17 mouse cellular contexts compared by ENCODE assay signal in genomic region chr19:29608212-29608611, GRCm38 (mm10). TPM values are rescaled to one million over a fixed set of nuclear protein-coding genes. Genes with fewer than 3 reads are reported as not detected.
DNase-seq lines count a peak whose midpoint lies in the region; ATAC-seq and TF ChIP-seq lines count a peak whose summit lies in the region.
"Had no signal": no experiment of that assay in that cellular context is flagged by ENCODE, and none has a peak within 500 bp of the region (broad histone marks: within the 10 kb centered on the region; RNA-seq: fewer than 3 reads in every experiment).

No protein-coding gene starts in this region.

- ATAC-seq in forebrain, postnatal 0 days = peak; percentile 54
- ATAC-seq in forebrain, embryonic 12.5 days (ENCODE audit: low FRiP score) = no peak
- ATAC-seq: forebrain, embryonic 14.5 days; forebrain, embryonic 16.5 days had no signal

- H3K4me3 ChIP-seq in forebrain, postnatal 0 days (ENCODE audit: low read depth, low read length) = no peak overlapping the region
- no peak overlapping the region for H3K4me3 ChIP-seq in forebrain, embryonic 12.5 days (replicated peaks)
- H3K4me3 ChIP-seq: embryonic facial prominence, embryonic 10.5 days; embryonic facial prominence, embryonic 12.5 days had no signal

- 71% methylated on average over 4 of the region's 4 CpGs for WGBS in forebrain, postnatal 0 days
- WGBS in forebrain, embryonic 12.5 days = 78% methylated on average over 4 of the region's 4 CpGs

- H3K4me2 ChIP-seq in forebrain, postnatal 0 days (ENCODE audit: low read depth) = no peak overlapping the region
- no peak overlapping the region for H3K4me2 ChIP-seq in forebrain, embryonic 12.5 days
- H3K4me2 ChIP-seq: embryonic facial prominence, embryonic 12.5 days had no signal

- peaks cover 18% of the 10 kb centered on the region for H3K36me3 ChIP-seq in forebrain, postnatal 0 days (ENCODE audit: insufficient read depth)
- H3K36me3 ChIP-seq in forebrain, embryonic 12.5 days (replicated peaks) = peaks cover 34% of the 10 kb centered on the region

- no peak for DNase-seq in forebrain, postnatal 0 days
- peak; percentile 29 for DNase-seq in 416B (ENCODE audit: low read depth)
- DNase-seq in telencephalon, adult 2 months (ENCODE audit: low read depth, low spot score) = peak; percentile 18
- no peak for DNase-seq in layer of hippocampus, postnatal 25 days (ENCODE audit: extremely low spot score in 1 of 2, low spot score in 1 of 2)
- DNase-seq: adrenal gland, adult 2 months; adrenal gland, postnatal 10 days; adrenal gland, postnatal 25 days; cerebellum, adult 11-12 months; cerebellum, adult 2 months; cerebellum, adult 9-10 months; cerebellum, postnatal 10 days; cerebellum, postnatal 25 days had no signal

- TF ChIP-seq CTCF in forebrain, postnatal 0 days (IDR thresholded peaks at IDR 0.05; ENCODE audit: low read depth) = no peak

- H3K9me3 ChIP-seq in forebrain, postnatal 0 days (ENCODE audit: low read length) = no peaks in the 10 kb centered on the region
- H3K9me3 ChIP-seq in forebrain, embryonic 12.5 days = no peaks in the 10 kb centered on the region
- H3K9me3 ChIP-seq: embryonic facial prominence, embryonic 10.5 days; embryonic facial prominence, embryonic 12.5 days had no signal

- no peaks in the 10 kb centered on the region for H3K4me1 ChIP-seq in forebrain, postnatal 0 days (ENCODE audit: insufficient read depth)
- no peaks in the 10 kb centered on the region for H3K4me1 ChIP-seq in forebrain, embryonic 12.5 days
- H3K4me1 ChIP-seq: embryonic facial prominence, embryonic 10.5 days; embryonic facial prominence, embryonic 12.5 days had no signal

- H3K27me3 ChIP-seq in forebrain, postnatal 0 days (ENCODE audit: insufficient read depth, low read length) = no peaks in the 10 kb centered on the region
- no peaks in the 10 kb centered on the region for H3K27me3 ChIP-seq in forebrain, embryonic 12.5 days
- H3K27me3 ChIP-seq: embryonic facial prominence, embryonic 12.5 days had no signal

- H3K9ac ChIP-seq in forebrain, postnatal 0 days = no peak overlapping the region
- H3K9ac ChIP-seq in forebrain, embryonic 12.5 days = no peak overlapping the region
- H3K9ac ChIP-seq: embryonic facial prominence, embryonic 12.5 days had no signal

- no peak overlapping the region for H3K27ac ChIP-seq in forebrain, postnatal 0 days (ENCODE audit: low read depth, low read length)
- H3K27ac ChIP-seq in forebrain, embryonic 12.5 days = no peak overlapping the region
- H3K27ac ChIP-seq: embryonic facial prominence, embryonic 10.5 days; embryonic facial prominence, embryonic 12.5 days had no signal

RNA-seq across cellular contexts. Expression of gene Ermp1, which starts 40.0 kb away (rescaled TPM):
- 9.8 and 14.0 TPM in 2 replicates for total RNA-seq in forebrain, postnatal 0 days (2014; rRNA removed)
- polyA plus RNA-seq in forebrain, postnatal 0 days (2015; fragmentation: Nextera tagmentation; extraction: Ambion mirVana) = 5.7 and 8.2 TPM in 2 replicates
- 13.5 and 14.6 TPM in 2 replicates for polyA plus RNA-seq in forebrain, embryonic 12.5 days (2016; fragmentation: Nextera tagmentation; extraction: Ambion mirVana)
- total RNA-seq in layer of hippocampus, postnatal 25 days (2021) = 10 to 100 TPM; 56.1 to 59.3 TPM

Comparison
In these comparisons a context has a peak if more than half of its experiments do, and no peak if none do; other contexts are left out.
1. DNase-seq: peak in 416B (single experiment) and telencephalon, adult 2 months (single experiment); none in forebrain, postnatal 0 days (single experiment) and layer of hippocampus, postnatal 25 days (0 of 2).